14 mouse cellular contexts compared by ENCODE assay signal in the genomic region with DNA sequence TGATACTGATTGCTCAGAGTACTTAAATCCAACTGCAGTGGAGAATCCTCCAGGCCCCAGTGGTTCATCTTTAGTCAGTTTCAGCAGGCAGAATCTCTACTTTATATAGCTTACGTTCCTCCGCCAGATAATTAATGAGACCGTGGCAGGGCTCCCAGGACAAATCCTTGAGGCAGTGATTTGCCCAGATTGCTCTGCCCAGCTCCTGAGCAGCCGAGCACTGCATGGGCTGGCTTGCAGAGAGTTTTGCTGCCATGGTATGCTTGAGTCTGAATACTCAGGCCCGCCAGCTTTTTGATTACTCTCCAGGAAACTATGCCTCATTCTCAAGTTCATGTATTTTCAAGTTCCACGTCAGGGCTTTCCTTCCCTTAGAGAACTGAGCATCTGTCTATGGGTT.
A peak's percentile ranks its signal among the peaks of the same experiment; 100 is the strongest.
DNase-seq lines count a peak whose midpoint lies in the region; ATAC-seq and TF ChIP-seq lines count a peak whose summit lies in the region.
"Had no signal": no experiment of that assay in that cellular context is flagged by ENCODE, and none has a peak within 500 bp of the region (broad histone marks: within the 10 kb centered on the region; RNA-seq: fewer than 3 reads in every experiment).

No protein-coding gene starts in this region.

- peak; percentile 68 for DNase-seq in heart, adult 11 months
- no peak for DNase-seq in heart, postnatal 14 days
- DNase-seq in midbrain, postnatal 0 days (ENCODE audit: low spot score), result peak; percentile 67
- DNase-seq in kidney, postnatal 36 days, result no peak
- no peak for DNase-seq in frontal cortex, postnatal 25 days (ENCODE audit: low spot score in 2 of 2)
- DNase-seq: kidney, adult 18-20 months; layer of hippocampus, adult 9-11 months; lung, postnatal 36 days; thymus, postnatal 14 days had no signal

- H3K36me3 ChIP-seq in midbrain, postnatal 0 days (ENCODE audit: insufficient read depth, low read length), result no peaks in the 10 kb centered on the region
- H3K36me3 ChIP-seq in midbrain, embryonic 16.5 days (ENCODE audit: control insufficient read depth, insufficient read depth, low read length), result no peaks in the 10 kb centered on the region
- H3K36me3 ChIP-seq in embryonic facial prominence, embryonic 15.5 days, result no peaks in the 10 kb centered on the region
- no peaks in the 10 kb centered on the region for H3K36me3 ChIP-seq in neural tube, embryonic 15.5 days

- no peaks in the 10 kb centered on the region for H3K9me3 ChIP-seq in midbrain, postnatal 0 days (ENCODE audit: low read length)
- no peaks in the 10 kb centered on the region for H3K9me3 ChIP-seq in midbrain, embryonic 16.5 days (replicated peaks; ENCODE audit: control insufficient read depth, low read length, poor library complexity, severe bottlenecking)
- H3K9me3 ChIP-seq in embryonic facial prominence, embryonic 15.5 days (replicated peaks), result no peaks in the 10 kb centered on the region
- H3K9me3 ChIP-seq in neural tube, embryonic 15.5 days (replicated peaks), result no peaks in the 10 kb centered on the region

- no peak overlapping the region for H3K27ac ChIP-seq in midbrain, postnatal 0 days (ENCODE audit: low read depth, low read length)
- no peak overlapping the region for H3K27ac ChIP-seq in midbrain, embryonic 16.5 days (ENCODE audit: low read length)
- H3K27ac ChIP-seq in embryonic facial prominence, embryonic 15.5 days (replicated peaks), result peak overlapping the region; percentile 45
- H3K27ac ChIP-seq in neural tube, embryonic 15.5 days (replicated peaks), result peak overlapping the region; percentile 42

- H3K27me3 ChIP-seq in midbrain, postnatal 0 days (ENCODE audit: insufficient read depth, low read length), result no peaks in the 10 kb centered on the region
- H3K27me3 ChIP-seq in midbrain, embryonic 16.5 days (ENCODE audit: control insufficient read depth, insufficient read depth, low read depth, low read length), result no peaks in the 10 kb centered on the region
- H3K27me3 ChIP-seq in embryonic facial prominence, embryonic 15.5 days, result no peaks in the 10 kb centered on the region
- no peaks in the 10 kb centered on the region for H3K27me3 ChIP-seq in neural tube, embryonic 15.5 days (replicated peaks)

- H3K4me2 ChIP-seq in midbrain, postnatal 0 days (ENCODE audit: low read depth, low read length, poor library complexity, severe bottlenecking), result no peak overlapping the region
- H3K4me2 ChIP-seq in midbrain, embryonic 16.5 days (ENCODE audit: low read length), result no peak overlapping the region
- H3K4me2 ChIP-seq in embryonic facial prominence, embryonic 15.5 days (replicated peaks), result no peak overlapping the region
- 0 out of 2 replicates have a peak overlapping the region, but pooled peaks have one; percentile 1 for H3K4me2 ChIP-seq in neural tube, embryonic 15.5 days

- ATAC-seq in midbrain, postnatal 0 days (ENCODE audit: low FRiP score), result no peak
- no peak for ATAC-seq in midbrain, embryonic 16.5 days
- peak; percentile 79 for ATAC-seq in embryonic facial prominence, embryonic 15.5 days (ENCODE audit: insufficient number of reproducible peaks, low FRiP score, low TSS enrichment, low read depth)
- ATAC-seq in neural tube, embryonic 15.5 days (ENCODE audit: low FRiP score), result no peak
- ATAC-seq: CD4-positive, CD25-positive, alpha-beta regulatory T cell, adult 4 months had no signal

- no peak overlapping the region for H3K4me3 ChIP-seq in midbrain, postnatal 0 days (ENCODE audit: low read depth, low read length)
- H3K4me3 ChIP-seq in midbrain, embryonic 16.5 days (ENCODE audit: low read depth, low read length), result no peak overlapping the region
- H3K4me3 ChIP-seq in embryonic facial prominence, embryonic 15.5 days (replicated peaks), result no peak overlapping the region
- no peak overlapping the region for H3K4me3 ChIP-seq in neural tube, embryonic 15.5 days (replicated peaks)
- H3K4me3 ChIP-seq: myocyte had no signal

- intact Hi-C loops in heart, postnatal 14 days (cut with DNase I), result no loop called here

- H3K4me1 ChIP-seq in midbrain, postnatal 0 days (ENCODE audit: insufficient read depth, low read length), result peaks cover 3% of the 10 kb centered on the region; the same call in 1 of the 2 replicates
- H3K4me1 ChIP-seq in midbrain, embryonic 16.5 days (ENCODE audit: control insufficient read depth, insufficient read depth, low read length), result peaks cover 16% of the 10 kb centered on the region
- peaks cover 13% of the 10 kb centered on the region for H3K4me1 ChIP-seq in embryonic facial prominence, embryonic 15.5 days
- peaks cover 39% of the 10 kb centered on the region for H3K4me1 ChIP-seq in neural tube, embryonic 15.5 days

- no peak for TF ChIP-seq CTCF in midbrain, postnatal 0 days (IDR thresholded peaks at IDR 0.05)

- WGBS in midbrain, postnatal 0 days, result 39% methylated on average over 6 of the region's 6 CpGs
- 45% methylated on average over 6 of the region's 6 CpGs for WGBS in midbrain, embryonic 16.5 days
- WGBS in embryonic facial prominence, embryonic 15.5 days, result 37% methylated on average over 6 of the region's 6 CpGs
- WGBS in neural tube, embryonic 15.5 days, result 28% methylated on average over 6 of the region's 6 CpGs

- H3K9ac ChIP-seq in midbrain, postnatal 0 days (replicated peaks; ENCODE audit: low read length, poor library complexity, severe bottlenecking), result no peak overlapping the region
- H3K9ac ChIP-seq in midbrain, embryonic 16.5 days (ENCODE audit: low read depth, low read length), result no peak overlapping the region
- no peak overlapping the region for H3K9ac ChIP-seq in embryonic facial prominence, embryonic 15.5 days
- no peak overlapping the region for H3K9ac ChIP-seq in neural tube, embryonic 15.5 days (replicated peaks)

Comparison
In these comparisons a context has a peak if more than half of its experiments do, and no peak if none do; other contexts are left out.
1. DNase-seq: peak in heart, adult 11 months (single experiment) and midbrain, postnatal 0 days (single experiment); none in heart, postnatal 14 days (0 of 2), kidney, postnatal 36 days (0 of 2) and frontal cortex, postnatal 25 days (0 of 2).
2. H3K27ac ChIP-seq: peak in embryonic facial prominence, embryonic 15.5 days (single experiment) and neural tube, embryonic 15.5 days (single experiment); none in midbrain, postnatal 0 days (single experiment) and midbrain, embryonic 16.5 days (single experiment).